Mouse (Mus musculus) embryonic facial prominence, embryonic 11.5 days (tissue): Measurements from ENCODE around the gene Csnk1e. TPM values are rescaled to one million over a fixed set of nuclear protein-coding genes. Genes with fewer than 3 reads are reported as not detected.
A peak's percentile ranks its signal among the peaks of the same experiment; 100 is the strongest.

Experiments used
- ATAC-seq: fragments of 200-750 bp; cut with Nextera tagmentation; replicated peaks from 2 replicates; pipeline ENCODE4 v1.8.0; 2017; ENCODE audit warnings: low read depth; ENCODE audit not compliant: insufficient number of reproducible peaks, low FRiP score, low TSS enrichment
- DNase-seq: peaks from one replicate; pipeline ENCODE4 v3.0.0-alpha.2; 2015; ENCODE audit warnings: low spot score
- H3K27ac ChIP-seq: fragments of 300-500 bp; sonication (generic); replicated peaks from 2 replicates; pipeline ENCODE4 v1.5.1; 2014; ENCODE audit warnings: mild to moderate bottlenecking, low read depth, low read length, control low read depth
- H3K27me3 ChIP-seq: fragments of 300-500 bp; sonication (generic); 2 replicates; pipeline ENCODE4 v1.6.1; 2014; ENCODE audit warnings: mild to moderate bottlenecking, low read length, moderate library complexity, mixed read lengths; ENCODE audit not compliant: control insufficient read depth, insufficient read depth
- H3K36me3 ChIP-seq: fragments of 300-500 bp; sonication (generic); replicated peaks from 2 replicates; pipeline ENCODE4 v1.6.1; 2014; ENCODE audit warnings: low read depth, mild to moderate bottlenecking, low read length, moderate library complexity, mixed read lengths; ENCODE audit not compliant: control insufficient read depth, insufficient read depth
- H3K4me1 ChIP-seq: fragments of 300-500 bp; sonication (generic); 2 replicates; pipeline ENCODE4 v1.6.1; 2014; ENCODE audit warnings: low read length, mixed read lengths; ENCODE audit not compliant: control insufficient read depth, insufficient read depth
- H3K4me2 ChIP-seq: fragments of 300-500 bp; sonication (generic); 2 replicates; pipeline ENCODE4 v1.6.1; 2014; ENCODE audit warnings: low read depth, mild to moderate bottlenecking, control low read depth, low read length, moderate library complexity
- H3K4me3 ChIP-seq: fragments of 300-500 bp; sonication (generic); 2 replicates; pipeline ENCODE4 v1.5.1; 2014; ENCODE audit warnings: low read depth, low read length, control low read depth
- H3K9ac ChIP-seq: fragments of 300-500 bp; sonication (generic); replicated peaks from 2 replicates; pipeline ENCODE4 v1.6.1; 2014; ENCODE audit warnings: mild to moderate bottlenecking, control low read depth, low read length
- H3K9me3 ChIP-seq: fragments of 300-500 bp; sonication (generic); replicated peaks from 2 replicates; pipeline ENCODE4 v1.6.1; 2016; ENCODE audit warnings: mild to moderate bottlenecking, low read length, inconsistent platforms, mixed read lengths; ENCODE audit not compliant: control insufficient read depth
- WGBS: fragments of 180-500 bp; shearing (Covaris S2); extraction: QIAGEN DNeasy Blood & Tissue Kit; methylation state at CpG from one replicate; pipeline ENCODE4 v1.1.7; 2014; 5-methylcytosine and 5-hydroxymethylcytosine counted together
- microRNA counts: library from miRNA; unstranded; fragments of <30 nt; microRNA quantifications from one replicate; lab custom pipeline; 2016
- microRNA-seq: library from miRNA; unstranded; fragments of <30 nt; microRNA quantifications from one replicate; pipeline ENCODE4, GENCODE M21; 2016; ENCODE audit warnings: borderline number of aligned reads
- polyA plus RNA-seq: library from polyadenylated mRNA; unstranded; fragments of >200 nt; fragmentation: Nextera tagmentation; extraction: Ambion mirVana; gene quantifications from 2 replicates; pipeline ENCODE4 v1.2.1, GENCODE M21; 2014

Gene Csnk1e
- polyA plus RNA-seq, 1 experiment from 2014 or later: 108 TPM

GRCm38 (mm10) chr15:79369452-79370280 lies 85.7 kb downstream of the Csnk1e start:
- no peak overlapping the region for H3K4me3 ChIP-seq
- H3K9ac ChIP-seq: no peak overlapping the region
- no peaks in the 10 kb centered on the region; the same call in none of the 2 replicates for H3K36me3 ChIP-seq
- peak; percentile 19; the same call in 1 of the 2 replicates for ATAC-seq
- no peaks in the 10 kb centered on the region for H3K9me3 ChIP-seq
- H3K4me1 ChIP-seq: no peaks in the 10 kb centered on the region; the same call in 1 of the 2 replicates
- H3K4me2 ChIP-seq: no peak overlapping the region
- no peak for DNase-seq
- 52% methylated on average over 15 of the region's 15 CpGs for WGBS
- no peaks in the 10 kb centered on the region for H3K27me3 ChIP-seq
- no peak overlapping the region for H3K27ac ChIP-seq

GRCm38 (mm10) chr15:79368861-79369440 lies 86.4 kb downstream of the Csnk1e start:
- Histone ChIP-seq H3K36me3 (no peaks in the 10 kb centered on the region; the same call in none of the 2 replicates), H3K4me1 (no peaks in the 10 kb centered on the region; the same call in 1 of the 2 replicates), H3K27ac (no peak overlapping the region), H3K27me3 (no peaks in the 10 kb centered on the region), H3K4me3 (no peak overlapping the region), H3K4me2 (no peak overlapping the region), H3K9me3 (no peaks in the 10 kb centered on the region), H3K9ac (no peak overlapping the region)
- 78% methylated on average over 8 of the region's 8 CpGs for WGBS
- ATAC-seq (no peak), DNase-seq (no peak)

- no peaks in the 10 kb centered on the region for H3K27me3 ChIP-seq
- H3K4me1 ChIP-seq: no peaks in the 10 kb centered on the region; the same call in 1 of the 2 replicates
- no peak overlapping the region for H3K4me2 ChIP-seq
- H3K36me3 ChIP-seq: no peaks in the 10 kb centered on the region; the same call in none of the 2 replicates
- no peak overlapping the region for H3K4me3 ChIP-seq
- no peak overlapping the region for H3K9ac ChIP-seq
- DNase-seq (no peak), ATAC-seq (0 out of 2 replicates have a peak, but pooled peaks have one; percentile 19)
- H3K27ac ChIP-seq: no peak overlapping the region
- no peaks in the 10 kb centered on the region for H3K9me3 ChIP-seq
- 62% methylated on average over 14 of the region's 14 CpGs for WGBS
These were observed 87.0 kb downstream of the Csnk1e start for GRCm38 (mm10) chr15:79368313-79368811.

MicroRNA genes within 50 kb of the gene (microRNA counts, 519-probe panel; counts per million panel counts)
- not detected for microRNA mmu-miR-1943 (lab: Ali Mortazavi, UCI)

Small RNAs within 50 kb of the gene (microRNA-seq; reads per million reads assigned to microRNA genes)
- gene Gm44302: not detected
- gene Mir1943: 1.4 reads per million

Other genes with a start within 250 kb of the Csnk1e start
- 17.2 and 18.0 TPM in 2 replicates for gene Pick1, start 226.4 kb downstream of the Csnk1e start, polyA plus RNA-seq
- gene Gm49486, start 226.2 kb downstream of the Csnk1e start, polyA plus RNA-seq: 0.32 and 0.41 TPM in 2 replicates
- gene Slc16a8, start 200.8 kb downstream of the Csnk1e start, polyA plus RNA-seq: 0.28 TPM in 1 of 2 replicates, not detected in the other
- gene Baiap2l2, start 170.0 kb downstream of the Csnk1e start, polyA plus RNA-seq: 1.9 and 5.2 TPM in 2 replicates
- 11.8 and 15.1 TPM in 2 replicates for gene Pla2g6, start 127.2 kb downstream of the Csnk1e start, polyA plus RNA-seq
- 2.2 and 2.5 TPM in 2 replicates for gene Maff, start 108.9 kb downstream of the Csnk1e start, polyA plus RNA-seq
- 36.2 and 45.5 TPM in 2 replicates for gene Tmem184b, start 52.0 kb downstream of the Csnk1e start, polyA plus RNA-seq
- 0.25 TPM in 1 of 2 replicates, not detected in the other for gene Kcnj4, start 49.7 kb upstream of the Csnk1e start, polyA plus RNA-seq
- gene Kdelr3, start 60.8 kb upstream of the Csnk1e start, polyA plus RNA-seq: 11.8 and 13.7 TPM in 2 replicates
- 77.4 and 79.2 TPM in 2 replicates for gene Ddx17, start 91.2 kb upstream of the Csnk1e start, polyA plus RNA-seq
- gene Dmc1, start 149.5 kb upstream of the Csnk1e start, polyA plus RNA-seq: 0.89 and 1.5 TPM in 2 replicates
- gene Fam227a, start 203.4 kb upstream of the Csnk1e start, polyA plus RNA-seq: 1.8 and 3.3 TPM in 2 replicates
- gene Cby1, start 203.6 kb upstream of the Csnk1e start, polyA plus RNA-seq: 64.3 and 66.2 TPM in 2 replicates
- 308 and 320 TPM in 2 replicates for gene Tomm22, start 215.3 kb upstream of the Csnk1e start, polyA plus RNA-seq
- 16.4 and 17.4 TPM in 2 replicates for gene Josd1, start 232.4 kb upstream of the Csnk1e start, polyA plus RNA-seq
- gene Gtpbp1, start 235.3 kb upstream of the Csnk1e start, polyA plus RNA-seq: 29.2 and 31.6 TPM in 2 replicates